Mouse (Mus musculus) hindbrain, embryonic 16.5 days (tissue): ENCODE measurements around the gene Dab2. TPM values are rescaled to one million over a fixed set of nuclear protein-coding genes. Genes with fewer than 3 reads are reported as not detected.

Experiments used
- ATAC-seq: fragments of 200-750 bp; cut with Nextera tagmentation; 2 replicates; pipeline ENCODE4 v1.8.0; 2017; ENCODE audit warnings: moderate TSS enrichment, moderate library complexity
- H3K27ac ChIP-seq: fragments of 300-500 bp; sonication (generic); 2 replicates; pipeline ENCODE4 v1.5.1; 2014; ENCODE audit warnings: low read depth, mild to moderate bottlenecking, control low read depth, low read length, moderate library complexity
- H3K27me3 ChIP-seq: fragments of 300-500 bp; sonication (generic); replicated peaks from 2 replicates; pipeline ENCODE4 v1.6.1; 2014; ENCODE audit warnings: low read length; ENCODE audit not compliant: control insufficient read depth, insufficient read depth
- H3K36me3 ChIP-seq: fragments of 300-500 bp; sonication (generic); 2 replicates; pipeline ENCODE4 v1.6.1; 2014; ENCODE audit warnings: mild to moderate bottlenecking, low read length, moderate library complexity, mixed read lengths; ENCODE audit not compliant: control insufficient read depth, insufficient read depth
- H3K4me1 ChIP-seq: fragments of 300-500 bp; sonication (generic); 2 replicates; pipeline ENCODE4 v1.6.1; 2014; ENCODE audit warnings: low read depth, low read length; ENCODE audit not compliant: control insufficient read depth, insufficient read depth
- H3K4me2 ChIP-seq: fragments of 300-500 bp; sonication (generic); 2 replicates; pipeline ENCODE4 v1.6.1; 2014; ENCODE audit warnings: mild to moderate bottlenecking, low read length, control low read depth, moderate library complexity
- H3K4me3 ChIP-seq: fragments of 300-500 bp; sonication (generic); 2 replicates; pipeline ENCODE4 v1.5.1; 2014; ENCODE audit warnings: mild to moderate bottlenecking, low read length, control low read depth, moderate library complexity
- H3K9ac ChIP-seq: fragments of 300-500 bp; sonication (generic); 2 replicates; pipeline ENCODE4 v1.6.1; 2014; ENCODE audit warnings: low read depth, mild to moderate bottlenecking, control low read depth, low read length, moderate library complexity
- H3K9me3 ChIP-seq: fragments of 300-500 bp; sonication (generic); 2 replicates; pipeline ENCODE4 v1.6.1; 2014; ENCODE audit warnings: mild to moderate bottlenecking, low read length, moderate library complexity; ENCODE audit not compliant: control insufficient read depth
- WGBS: fragments of 180-500 bp; shearing (Covaris S2); extraction: QIAGEN DNeasy Blood & Tissue Kit; methylation state at CpG from one replicate; pipeline ENCODE4 v1.1.7; 2014; 5-methylcytosine and 5-hydroxymethylcytosine counted together
- polyA plus RNA-seq: library from polyadenylated mRNA; unstranded; fragments of >200 nt; fragmentation: Nextera tagmentation; extraction: Ambion mirVana; gene quantifications from 2 replicates; pipeline ENCODE4 v1.2.1, GENCODE M21; 2015

Dab2 gene
- polyA plus RNA-seq, 1 experiment from 2014 or later = 16.2 TPM

- H3K27me3 ChIP-seq = no peaks in the 10 kb centered on the region
Observed at GRCm38 (mm10) chr15:6320501-6320900, 20.9 kb downstream of the Dab2 start.

GRCm38 (mm10) chr15:6321263-6321662 lies 21.7 kb downstream of the Dab2 start:
- H3K27me3 ChIP-seq = no peaks in the 10 kb centered on the region
- H3K4me2 ChIP-seq = no peak overlapping the region
- no peak overlapping the region for H3K9ac ChIP-seq
- no peak overlapping the region for H3K27ac ChIP-seq
- H3K9me3 ChIP-seq = no peaks in the 10 kb centered on the region
- H3K36me3 ChIP-seq = no peaks in the 10 kb centered on the region
- whole genome bisulfite sequencing = 81% methylated on average over 4 of the region's 4 CpGs
- no peak; the same call in 1 of the 2 replicates for ATAC-seq
- no peak overlapping the region for H3K4me3 ChIP-seq
- no peaks in the 10 kb centered on the region for H3K4me1 ChIP-seq

More at GRCm38 (mm10) chr15:6320501-6320900, 20.9 kb downstream of the Dab2 start:
- no peaks in the 10 kb centered on the region for H3K4me1 ChIP-seq
- no peak overlapping the region for H3K4me3 ChIP-seq
- H3K27ac ChIP-seq = no peak overlapping the region
- WGBS = 63% methylated on average over 5 of the region's 5 CpGs
- no peak for ATAC-seq
- no peaks in the 10 kb centered on the region for H3K36me3 ChIP-seq
- no peak overlapping the region for H3K4me2 ChIP-seq
- no peak overlapping the region for H3K9ac ChIP-seq
- no peaks in the 10 kb centered on the region for H3K9me3 ChIP-seq

GRCm38 (mm10) chr15:6322311-6322710 lies 22.7 kb downstream of the Dab2 start:
- WGBS = 41% methylated on average over 5 of the region's 5 CpGs
- Histone ChIP-seq H3K27me3 (no peaks in the 10 kb centered on the region), H3K9ac (no peak overlapping the region), H3K4me1 (no peaks in the 10 kb centered on the region), H3K4me2 (no peak overlapping the region), H3K27ac (no peak overlapping the region), H3K4me3 (no peak overlapping the region), H3K36me3 (no peaks in the 10 kb centered on the region), H3K9me3 (no peaks in the 10 kb centered on the region)
- ATAC-seq = no peak

GRCm38 (mm10) chr15:6323577-6323976 lies 24.0 kb downstream of the Dab2 start:
- H3K4me2 ChIP-seq = no peak overlapping the region
- H3K4me1 ChIP-seq = no peaks in the 10 kb centered on the region
- no peak for ATAC-seq
- H3K9me3 ChIP-seq = no peaks in the 10 kb centered on the region
- no peaks in the 10 kb centered on the region for H3K27me3 ChIP-seq
- H3K9ac ChIP-seq = no peak overlapping the region
- no peaks in the 10 kb centered on the region for H3K36me3 ChIP-seq
- 56% methylated on average over 7 of the region's 7 CpGs for WGBS
- no peak overlapping the region for H3K27ac ChIP-seq
- H3K4me3 ChIP-seq = no peak overlapping the region

- no peaks in the 10 kb centered on the region for H3K36me3 ChIP-seq
- no peaks in the 10 kb centered on the region for H3K9me3 ChIP-seq
- no peak overlapping the region for H3K4me3 ChIP-seq
- no peak overlapping the region for H3K4me2 ChIP-seq
- H3K27me3 ChIP-seq = no peaks in the 10 kb centered on the region
- no peaks in the 10 kb centered on the region for H3K4me1 ChIP-seq
- no peak overlapping the region for H3K9ac ChIP-seq
- H3K27ac ChIP-seq = no peak overlapping the region
- ATAC-seq = no peak
- WGBS = 90% methylated on average over 4 of the region's 4 CpGs
Observed at GRCm38 (mm10) chr15:6325443-6325842, 25.9 kb downstream of the Dab2 start.

GRCm38 (mm10) chr15:6326011-6326410 lies 26.4 kb downstream of the Dab2 start:
- Histone ChIP-seq H3K4me1 (no peaks in the 10 kb centered on the region), H3K27me3 (no peaks in the 10 kb centered on the region), H3K9me3 (no peaks in the 10 kb centered on the region), H3K36me3 (no peaks in the 10 kb centered on the region), H3K9ac (no peak overlapping the region), H3K27ac (no peak overlapping the region), H3K4me3 (no peak overlapping the region), H3K4me2 (no peak overlapping the region)
- 74% methylated on average over 4 of the region's 4 CpGs for WGBS
- no peak for ATAC-seq

- no peaks in the 10 kb centered on the region for H3K9me3 ChIP-seq
- no peak overlapping the region for H3K4me2 ChIP-seq
- no peak overlapping the region for H3K9ac ChIP-seq
- H3K27ac ChIP-seq = no peak overlapping the region
- H3K27me3 ChIP-seq = no peaks in the 10 kb centered on the region
- no peak for ATAC-seq
- 78% methylated on average over 2 of the region's 2 CpGs for WGBS
- H3K4me3 ChIP-seq = no peak overlapping the region
- no peaks in the 10 kb centered on the region for H3K4me1 ChIP-seq
- H3K36me3 ChIP-seq = no peaks in the 10 kb centered on the region
Observed at GRCm38 (mm10) chr15:6331380-6331779, 31.8 kb downstream of the Dab2 start.

GRCm38 (mm10) chr15:6334664-6335206 lies 35.1 kb downstream of the Dab2 start:
- H3K4me2 ChIP-seq = no peak overlapping the region
- ATAC-seq = no peak
- H3K36me3 ChIP-seq = no peaks in the 10 kb centered on the region
- H3K4me3 ChIP-seq = no peak overlapping the region
- no peaks in the 10 kb centered on the region for H3K9me3 ChIP-seq
- H3K27me3 ChIP-seq = no peaks in the 10 kb centered on the region
- no peak overlapping the region for H3K9ac ChIP-seq
- H3K27ac ChIP-seq = no peak overlapping the region
- 85% methylated on average over 1 of the region's 1 CpGs for WGBS
- H3K4me1 ChIP-seq = no peaks in the 10 kb centered on the region

- 65% methylated on average over 5 of the region's 5 CpGs for WGBS
- H3K4me3 ChIP-seq = no peak overlapping the region
- H3K4me2 ChIP-seq = no peak overlapping the region
- H3K4me1 ChIP-seq = no peaks in the 10 kb centered on the region
- no peaks in the 10 kb centered on the region for H3K9me3 ChIP-seq
- H3K36me3 ChIP-seq = no peaks in the 10 kb centered on the region
- no peak for ATAC-seq
- no peaks in the 10 kb centered on the region for H3K27me3 ChIP-seq
- H3K27ac ChIP-seq = no peak overlapping the region
- no peak overlapping the region for H3K9ac ChIP-seq
Observed at GRCm38 (mm10) chr15:6339767-6340166, 40.2 kb downstream of the Dab2 start.

GRCm38 (mm10) chr15:6340347-6340746 lies 40.8 kb downstream of the Dab2 start:
- Histone ChIP-seq H3K4me3 (no peak overlapping the region), H3K4me1 (no peaks in the 10 kb centered on the region), H3K27me3 (no peaks in the 10 kb centered on the region), H3K4me2 (no peak overlapping the region), H3K27ac (no peak overlapping the region), H3K36me3 (no peaks in the 10 kb centered on the region), H3K9ac (no peak overlapping the region), H3K9me3 (no peaks in the 10 kb centered on the region)
- WGBS = 77% methylated on average over 6 of the region's 6 CpGs
- ATAC-seq = no peak
